Mouse (Mus musculus) frontal cortex, postnatal 25 days (tissue): ENCODE measurements around the gene Vangl2.
A peak's percentile ranks its signal among the peaks of the same experiment; 100 is the strongest.
"Not testable (repeated sequence)": the region's sequence is repeated elsewhere in the genome, so short reads cannot be mapped to it uniquely, and the experiment has no call there.

Source experiments
- DNase-seq, 2 experiments: peaks; one replicate each; pipeline ENCODE4 v3.0.0; 2022; ENCODE audit warnings: low spot score in 2 of 2

Gene Vangl2

DNA sequence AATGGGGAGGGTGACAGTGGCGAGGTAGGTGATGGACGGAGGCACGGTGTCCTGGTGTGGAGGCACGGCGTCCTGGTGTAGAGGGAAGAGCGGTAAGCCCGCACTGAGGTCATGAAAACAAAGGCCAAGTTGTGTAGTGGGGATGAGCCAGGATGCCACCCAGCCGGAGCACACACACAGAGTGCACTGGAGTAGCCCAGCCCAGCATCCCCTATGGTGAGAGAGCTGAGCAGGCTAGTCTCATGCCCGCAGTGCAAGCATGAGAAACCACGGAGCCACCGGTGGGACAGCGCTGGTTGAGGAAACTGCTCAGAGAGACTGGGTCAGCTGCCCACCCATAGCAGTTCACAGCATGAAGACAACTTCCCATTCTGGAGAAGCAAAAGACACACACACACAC is 26.6 kb downstream of the Vangl2 start:
- no peak for DNase-seq

GRCm38 (mm10) chr1:172000641-172001040 is 27.6 kb downstream of the Vangl2 start:
- peak; percentile 60 to 66 for DNase-seq

DNA sequence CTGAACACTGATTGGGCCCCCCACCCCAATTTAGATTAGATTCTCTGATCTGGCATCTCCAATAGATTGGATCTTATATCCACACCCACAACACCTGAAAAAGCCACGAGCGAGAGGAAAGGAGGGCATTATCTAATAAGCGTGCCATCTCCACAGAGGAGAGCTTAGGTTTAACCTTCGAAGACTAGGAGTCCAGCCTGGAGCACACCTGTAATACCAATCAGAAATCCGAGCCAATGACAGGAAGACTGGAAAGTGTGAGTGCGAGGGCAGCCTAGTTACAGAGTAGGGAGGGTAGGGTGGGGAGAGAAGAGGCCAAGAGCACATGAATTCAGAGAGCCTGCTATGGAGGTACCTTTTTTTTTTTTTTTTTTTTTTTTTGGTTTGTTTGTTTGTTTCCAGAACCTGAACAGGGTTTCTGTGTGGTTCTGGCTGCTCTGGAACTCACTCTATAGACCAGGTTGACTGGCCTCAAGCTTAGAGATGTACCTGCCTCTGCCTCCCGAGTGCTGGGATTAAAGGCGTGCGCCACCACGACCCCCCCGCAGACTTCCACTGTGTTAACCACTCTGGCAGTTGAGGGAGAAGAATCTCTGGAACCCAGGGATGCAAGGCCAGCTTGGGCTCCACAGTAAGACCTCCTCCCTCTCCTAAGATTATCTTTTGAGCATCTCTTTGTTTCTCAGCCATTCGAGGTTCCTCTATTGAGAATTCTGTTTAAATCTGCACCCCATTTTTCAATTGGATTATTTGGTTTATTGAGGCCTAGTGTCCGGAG is 29.2 kb downstream of the Vangl2 start:
- no peak for DNase-seq

DNA sequence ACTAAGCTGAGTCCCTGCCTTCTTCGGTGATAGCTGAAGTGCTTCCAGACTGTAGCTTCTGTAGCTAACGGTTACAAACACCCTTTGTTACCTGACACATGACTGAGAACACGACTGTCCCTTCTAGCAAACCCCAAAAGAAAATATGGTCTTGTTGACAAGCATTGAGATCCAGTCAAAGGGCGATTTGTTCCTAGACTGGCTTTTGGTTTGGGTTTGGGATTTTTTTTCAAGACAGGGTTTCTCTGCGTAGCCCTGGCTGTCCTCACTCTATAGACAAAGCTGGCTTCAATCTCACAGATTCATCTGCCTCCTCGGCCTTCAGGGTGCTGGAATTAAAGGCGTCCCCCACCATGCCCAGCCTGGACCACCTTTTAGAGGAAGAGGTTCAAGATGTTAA is 31.5 kb downstream of the Vangl2 start:
- no peak for DNase-seq

- DNase-seq, result no peak
Observed at GRCm38 (mm10) chr1:171994918-171995715, 33.1 kb downstream of the Vangl2 start.

DNA sequence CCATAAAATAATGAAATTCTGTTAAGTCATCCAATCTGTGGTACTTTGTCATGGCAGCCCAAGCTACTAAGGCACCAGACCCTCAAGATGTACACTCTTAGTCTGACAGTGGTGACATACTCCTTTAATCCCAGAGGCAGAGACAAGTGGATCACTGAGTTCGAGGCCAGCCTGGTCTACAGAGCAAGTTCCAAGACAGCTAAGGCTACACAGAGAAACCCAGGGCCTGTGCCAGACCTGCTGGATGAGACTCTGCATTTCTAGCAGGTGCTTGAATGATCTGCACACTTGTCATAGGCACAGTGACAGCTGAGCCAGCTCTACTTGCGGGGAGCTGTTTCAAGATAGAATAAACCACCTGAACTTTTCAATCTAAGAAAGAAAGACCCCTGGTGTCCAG is 33.7 kb downstream of the Vangl2 start:
- DNase-seq, result no peak

DNA sequence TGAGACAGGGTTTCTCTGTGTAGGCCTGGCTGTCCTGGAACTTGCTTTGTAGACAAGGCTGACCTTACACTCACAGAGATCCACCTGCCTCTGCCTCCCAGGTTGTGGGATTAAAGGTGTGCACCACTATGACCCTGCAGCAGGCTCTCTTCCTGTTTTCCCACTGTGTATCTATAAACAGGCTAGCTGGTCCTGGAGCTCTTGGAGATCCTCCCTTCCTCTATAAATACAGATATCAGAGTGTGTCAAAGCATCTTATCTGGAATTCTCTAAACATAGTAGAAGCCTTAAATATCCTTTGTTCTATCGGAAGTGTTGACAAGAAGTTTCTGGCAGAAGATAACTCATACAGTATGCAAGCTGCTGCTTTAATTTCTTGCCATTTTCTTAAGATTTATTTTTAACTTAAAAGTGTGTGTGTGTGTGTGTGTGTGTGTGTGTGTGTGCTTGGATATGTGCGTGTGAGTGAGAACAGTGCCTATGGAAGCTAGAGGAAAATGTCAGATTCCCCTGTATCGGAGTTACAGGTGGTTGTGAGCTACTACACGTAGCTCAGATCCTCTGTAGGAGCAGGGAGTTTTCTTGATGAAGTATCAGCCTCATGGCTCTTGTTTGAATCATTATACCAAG is 35.2 kb downstream of the Vangl2 start:
- no peak for DNase-seq

DNA sequence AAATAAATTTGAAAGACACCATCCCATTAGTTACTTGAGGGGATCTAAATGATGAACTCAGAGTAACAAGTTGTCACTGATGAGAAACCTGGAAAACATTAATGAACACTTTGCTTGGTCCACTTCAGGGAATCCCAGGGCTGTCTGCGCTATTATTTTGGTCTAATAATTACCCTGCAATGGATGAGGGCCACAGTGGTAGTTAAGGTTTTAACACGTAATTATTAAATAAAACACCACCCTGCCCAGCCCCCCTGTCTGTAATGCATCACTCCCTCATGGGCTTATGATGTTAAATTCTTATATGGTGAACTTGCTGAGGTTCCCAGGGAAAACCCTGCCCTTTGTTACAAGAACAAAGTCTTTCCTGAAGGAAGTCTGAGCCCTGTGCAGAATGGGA is 36.4 kb downstream of the Vangl2 start:
- no peak for DNase-seq

DNA sequence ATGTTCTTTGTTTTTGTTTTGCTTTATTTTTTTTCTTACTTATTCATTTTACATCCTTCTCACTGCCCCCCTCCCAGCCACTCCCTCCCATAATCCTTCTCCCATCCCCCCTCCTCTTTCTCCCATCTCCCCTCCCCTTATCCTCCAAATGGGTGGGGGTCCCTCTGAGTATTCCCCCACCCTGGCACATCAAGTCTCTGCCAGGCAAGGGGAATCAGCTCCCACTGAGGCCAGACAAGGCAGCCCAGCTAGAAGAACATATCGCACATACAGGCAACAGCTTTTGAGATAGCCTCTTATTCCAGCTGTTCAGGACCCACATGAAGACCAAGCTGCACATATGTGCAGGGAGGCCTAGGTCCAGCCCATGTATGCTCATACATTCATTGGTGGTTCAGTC is 44.1 kb downstream of the Vangl2 start:
- no peak for DNase-seq

GRCm38 (mm10) chr1:171983372-171984001 is 44.8 kb downstream of the Vangl2 start:
- DNase-seq, result no peak

GRCm38 (mm10) chr1:171982740-171983139 is 45.5 kb downstream of the Vangl2 start:
- no peak for DNase-seq

- no peak for DNase-seq
Observed at GRCm38 (mm10) chr1:171982170-171982569, 46.1 kb downstream of the Vangl2 start.

DNA sequence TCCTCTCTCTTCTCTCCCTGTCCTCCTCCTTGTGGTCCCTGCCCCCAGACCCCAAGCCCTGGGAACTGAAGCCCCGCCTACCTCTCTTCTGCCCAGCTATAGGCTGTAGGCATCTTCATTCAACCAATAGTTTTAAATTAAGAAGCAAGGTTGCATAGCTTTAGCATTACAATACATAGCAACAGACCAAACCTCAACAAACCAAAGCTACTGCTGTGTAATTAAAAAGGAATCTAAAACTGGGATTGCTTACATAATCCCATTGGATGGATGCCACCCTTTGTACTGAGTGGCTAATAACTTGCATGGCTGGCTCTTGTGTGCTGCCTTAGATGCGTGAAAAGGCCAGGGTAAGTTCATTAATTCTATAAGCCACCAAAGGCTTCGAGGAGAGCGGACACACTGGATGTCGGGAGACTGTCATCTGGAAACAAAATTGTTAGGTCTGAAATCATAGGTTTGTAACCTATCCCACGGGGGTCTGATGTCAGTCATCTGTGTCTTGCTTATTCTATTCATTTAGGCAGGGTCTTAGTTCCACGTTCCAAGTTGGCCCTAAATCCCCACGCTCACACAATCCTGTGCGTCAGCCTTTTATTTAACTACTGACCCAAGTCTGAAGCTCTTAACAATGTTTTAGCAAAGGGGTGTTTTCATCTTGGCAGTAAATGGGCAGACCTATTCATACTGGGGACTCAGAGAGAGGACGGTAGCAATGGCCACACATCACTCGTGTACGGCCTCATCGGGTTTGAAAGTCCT is 48.1 kb downstream of the Vangl2 start:
- no peak for DNase-seq

DNA sequence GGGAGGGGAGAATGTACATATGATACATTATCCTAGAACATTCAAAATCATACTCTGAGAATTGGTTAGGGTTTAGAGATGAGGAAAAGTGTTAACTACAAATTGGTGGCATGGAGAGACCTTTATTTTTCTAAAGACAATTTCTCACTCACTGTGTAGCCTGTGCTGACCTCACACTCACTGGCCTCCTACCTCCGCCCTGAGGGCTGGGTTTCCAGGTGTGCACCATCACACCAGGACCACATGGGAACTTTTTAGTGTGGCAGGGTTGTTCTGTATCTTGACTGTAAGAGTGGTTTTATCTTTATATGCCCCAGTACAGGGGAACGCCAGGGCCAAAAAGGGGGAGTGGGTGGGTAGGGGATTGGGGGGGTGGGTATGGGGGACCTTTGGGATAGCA is 50.4 kb downstream of the Vangl2 start:
- no peak for DNase-seq

- no peak for DNase-seq
Observed at GRCm38 (mm10) chr1:171976826-171977539, 51.3 kb downstream of the Vangl2 start.

DNA sequence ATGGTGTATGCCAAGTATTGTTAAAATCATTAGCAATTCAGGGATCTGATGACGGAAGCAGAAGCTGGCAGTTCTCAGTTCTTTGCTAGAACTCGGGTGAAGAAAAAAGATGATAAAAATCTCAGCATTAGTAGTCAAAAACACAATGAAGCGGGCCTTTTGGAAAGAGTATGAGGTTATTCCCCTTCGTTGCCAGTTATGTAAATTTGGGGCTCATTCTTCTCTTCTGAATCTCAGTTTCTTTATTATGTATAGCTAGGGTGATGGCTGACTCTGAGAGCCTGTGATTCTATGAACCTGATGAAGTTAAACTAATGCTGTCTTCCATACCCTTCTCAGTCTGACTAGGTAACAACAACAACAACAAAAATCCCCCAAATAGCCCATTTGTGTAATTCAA is 52.4 kb downstream of the Vangl2 start:
- no peak for DNase-seq

- DNase-seq, result no peak
Observed at GRCm38 (mm10) chr1:171975377-171975776, 52.9 kb downstream of the Vangl2 start.

GRCm38 (mm10) chr1:171974361-171974760 is 53.9 kb downstream of the Vangl2 start:
- not testable (repeated sequence) for DNase-seq

- DNase-seq, result no peak
Observed at GRCm38 (mm10) chr1:171970854-171971586, 57.2 kb downstream of the Vangl2 start.

DNA sequence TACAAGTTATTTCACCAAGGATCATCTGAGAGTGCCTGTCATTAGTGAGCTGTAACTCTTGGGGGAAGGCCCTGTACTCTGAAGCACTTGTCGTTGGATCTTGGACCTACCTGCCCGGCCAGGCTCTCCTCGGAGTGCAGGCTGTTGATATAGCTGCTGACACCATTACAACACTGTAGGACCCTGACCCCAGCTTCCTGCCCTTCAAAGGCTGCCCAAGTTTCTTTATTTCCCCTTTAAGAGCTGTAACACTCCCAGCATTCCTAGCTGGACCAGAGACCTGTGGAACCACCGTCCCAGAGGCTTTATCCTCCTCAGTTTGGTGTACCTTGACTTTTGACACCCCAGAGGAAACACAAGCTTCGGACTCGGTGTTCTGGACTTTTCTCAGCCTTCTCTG is 59.0 kb downstream of the Vangl2 start:
- DNase-seq, result no peak
